Mouse (Mus musculus): Measurements from ENCODE around the gene 1700018B08Rik. TPM values are rescaled to one million over a fixed set of nuclear protein-coding genes. Genes with fewer than 3 reads are reported as not detected.

Gene 1700018B08Rik
- polyA plus RNA-seq, 1 experiment from 2014 or later = not detected

Other genes with a start within 250 kb of the 1700018B08Rik start
- gene Fbxo31, start 34.5 kb upstream of the 1700018B08Rik start, polyA plus RNA-seq (2015; fragmentation: Nextera tagmentation; extraction: Ambion mirVana) = 33.8 and 35.9 TPM in 2 replicates
- gene Map1lc3b, start 46.0 kb upstream of the 1700018B08Rik start, polyA plus RNA-seq (2015; fragmentation: Nextera tagmentation; extraction: Ambion mirVana) = 407 and 443 TPM in 2 replicates
- gene Zcchc14, start 108.6 kb upstream of the 1700018B08Rik start, polyA plus RNA-seq (2015; fragmentation: Nextera tagmentation; extraction: Ambion mirVana) = 37.3 and 38.5 TPM in 2 replicates
- 93.4 and 95.3 TPM in 2 replicates for gene Jph3, start 185.3 kb upstream of the 1700018B08Rik start, polyA plus RNA-seq (2015; fragmentation: Nextera tagmentation; extraction: Ambion mirVana)